Mouse (Mus musculus) spleen, adult 2 months (tissue): ENCODE results near the gene Ucp3. TPM values are rescaled to one million over a fixed set of nuclear protein-coding genes. Genes with fewer than 3 reads are reported as not detected.

ENCODE experiments used
- DNase-seq, 2 experiments: peaks; one replicate each; pipeline versions ENCODE4 v3.0.0 to v3.0.0-alpha.2; 2012 to 2021; ENCODE audit warnings: low spot score in 2 of 2, low read depth in 1 of 2
- H3K27ac ChIP-seq: fragments of 200-500 bp; 2 replicates; pipeline ENCODE4 v1.5.1; 2012; ENCODE audit warnings: low read length, inconsistent platforms; ENCODE audit not compliant: insufficient read depth
- H3K27me3 ChIP-seq: fragments of 200-500 bp; 2 replicates; pipeline ENCODE4 v1.6.1; 2012; ENCODE audit warnings: mild to moderate bottlenecking, moderate library complexity, low read length, inconsistent platforms; ENCODE audit not compliant: control insufficient read depth, insufficient read depth
- H3K36me3 ChIP-seq: fragments of 200-500 bp; 2 replicates; pipeline ENCODE4 v1.6.1; 2012; ENCODE audit warnings: mild to moderate bottlenecking, low read length, inconsistent platforms; ENCODE audit not compliant: control insufficient read depth, insufficient read depth
- H3K4me1 ChIP-seq: fragments of 200-500 bp; 2 replicates; pipeline ENCODE4 v1.6.1; 2011; ENCODE audit warnings: inconsistent platforms; ENCODE audit not compliant: control insufficient read depth, insufficient read depth, insufficient read length
- H3K4me3 ChIP-seq: fragments of 200-500 bp; 2 replicates; pipeline ENCODE4 v1.5.1; 2011; ENCODE audit warnings: mild to moderate bottlenecking, inconsistent platforms; ENCODE audit not compliant: insufficient read depth, insufficient read length; ENCODE audit errors: extremely low read depth
- CTCF ChIP-seq: fragments of 200-500 bp; IDR thresholded peaks from 2 replicates; pipeline ENCODE4 v1.5.1; 2011; ENCODE audit warnings: mild to moderate bottlenecking, inconsistent platforms; ENCODE audit not compliant: insufficient read depth, insufficient read length, insufficient replicate concordance; ENCODE audit errors: extremely low read depth
- POLR2A ChIP-seq: fragments of 200-500 bp; IDR thresholded peaks from 2 replicates; pipeline ENCODE4 v1.6.1; 2011; ENCODE audit warnings: low read depth, low read length, inconsistent platforms
- WGBS: fragments of 180-500 bp; shearing (Covaris S2); methylation state at CpG from one replicate; pipeline ENCODE4 v1.1.7; 2018; 5-methylcytosine and 5-hydroxymethylcytosine counted together
- polyA plus RNA-seq: library from polyadenylated mRNA; depleted of rRNA; stranded (reverse); fragments of >200 nt; gene quantifications from 2 replicates; pipeline ENCODE4 v1.2.3, GENCODE M21; 2012; rRNA removed

Gene Ucp3
- polyA plus RNA-seq, 1 experiment = 1.3 TPM

DNA sequence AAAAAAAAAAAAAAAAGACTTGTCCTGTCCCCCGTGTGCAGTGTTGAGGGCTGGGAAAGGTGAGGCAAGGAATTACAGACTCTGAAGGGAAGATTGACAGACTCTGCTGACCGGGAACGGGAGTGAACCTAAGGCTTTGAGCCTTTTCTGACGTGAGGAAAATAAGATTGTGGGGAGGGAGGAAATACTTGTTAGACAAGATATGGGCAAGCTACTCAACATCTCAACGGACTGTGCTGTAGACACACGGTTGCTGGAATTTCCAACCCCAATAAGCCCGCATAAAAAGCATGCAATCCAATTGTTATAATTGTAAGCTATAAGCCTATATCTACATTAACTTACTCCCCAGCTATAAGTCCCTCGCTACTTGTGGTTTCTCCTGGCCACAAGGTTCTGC, 51.9 kb downstream of the Ucp3 start:
- WGBS = 53% methylated on average over 8 of the region's 8 CpGs
- no peak overlapping the region for H3K27ac ChIP-seq
- no peak overlapping the region for H3K4me3 ChIP-seq
- TF ChIP-seq POLR2A (no peak), CTCF (no peak)
- no peaks in the 10 kb centered on the region for H3K4me1 ChIP-seq
- no peaks in the 10 kb centered on the region for H3K36me3 ChIP-seq
- H3K27me3 ChIP-seq = no peaks in the 10 kb centered on the region
- DNase-seq = no peak

DNA sequence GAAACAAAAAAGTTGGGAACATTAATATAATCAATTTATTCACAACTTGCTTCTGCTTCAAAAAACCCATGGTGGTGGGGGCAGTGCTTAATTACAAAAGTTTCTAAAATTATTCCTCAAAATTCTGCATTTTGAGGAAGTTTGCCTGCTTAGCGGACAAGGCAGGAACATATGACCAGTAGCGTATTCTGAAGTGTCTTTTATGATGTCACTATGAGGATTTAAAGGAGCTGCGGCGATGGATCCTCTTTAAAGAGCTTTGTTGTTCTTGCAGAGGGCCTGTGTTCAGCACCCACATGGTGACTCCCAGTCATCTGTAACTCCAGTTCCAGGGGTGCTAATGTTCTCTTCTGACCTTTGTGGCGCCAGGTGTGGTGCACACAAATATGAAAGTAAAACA, 58.0 kb downstream of the Ucp3 start:
- no peak overlapping the region for H3K27ac ChIP-seq
- no peak for DNase-seq
- no peaks in the 10 kb centered on the region for H3K36me3 ChIP-seq
- no peaks in the 10 kb centered on the region for H3K27me3 ChIP-seq
- WGBS = 82% methylated on average over 5 of the region's 5 CpGs
- TF ChIP-seq POLR2A (no peak), CTCF (no peak)
- no peaks in the 10 kb centered on the region for H3K4me1 ChIP-seq
- no peak overlapping the region for H3K4me3 ChIP-seq

DNA sequence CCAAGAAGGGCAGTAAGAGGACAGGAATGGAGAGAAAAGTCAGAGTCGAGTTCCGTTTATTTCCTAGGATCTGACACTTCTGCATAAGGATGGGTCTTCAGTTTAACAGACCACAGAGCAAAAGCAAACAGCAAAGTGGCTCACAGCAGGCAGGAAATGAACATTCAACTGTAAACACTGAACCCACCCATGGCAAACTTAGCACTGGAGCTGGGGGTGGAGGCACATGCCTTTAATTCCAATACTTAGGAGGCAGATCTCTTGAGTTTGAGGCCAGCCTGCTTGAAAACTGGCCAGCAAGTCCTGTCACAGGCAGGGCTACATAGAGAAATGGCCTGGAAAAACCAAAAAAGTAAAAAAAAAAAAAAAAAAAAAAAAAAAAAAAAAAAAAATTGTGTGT, 60.7 kb downstream of the Ucp3 start:
- no peak overlapping the region for H3K4me3 ChIP-seq
- H3K27me3 ChIP-seq = no peaks in the 10 kb centered on the region
- DNase-seq = no peak
- WGBS = 62% methylated on average over 2 of the region's 2 CpGs
- TF ChIP-seq CTCF (no peak), POLR2A (no peak)
- H3K36me3 ChIP-seq = peaks cover 1% of the 10 kb centered on the region; the same call in 1 of the 2 replicates
- H3K27ac ChIP-seq = no peak overlapping the region
- peaks cover 2% of the 10 kb centered on the region; the same call in 1 of the 2 replicates for H3K4me1 ChIP-seq

DNA sequence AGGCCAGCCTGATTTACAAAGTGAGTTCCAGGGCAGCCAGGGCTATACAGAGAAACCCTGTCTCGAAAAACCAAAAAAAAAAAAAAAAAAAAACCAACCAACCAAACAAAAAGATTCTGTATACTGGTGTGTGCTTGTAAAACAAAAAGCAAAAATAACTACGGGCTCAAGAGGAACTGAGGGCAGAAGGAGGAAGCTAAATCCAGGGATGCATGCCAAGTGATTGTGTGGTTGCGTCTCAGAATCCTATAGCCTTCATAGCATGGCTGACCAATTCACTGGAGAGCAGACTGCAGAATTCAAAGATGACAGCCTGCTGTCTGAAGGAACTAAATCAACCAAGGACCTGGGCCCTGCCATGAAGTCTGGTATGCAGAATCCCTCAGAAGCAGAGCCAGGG, 61.4 kb downstream of the Ucp3 start:
- H3K4me3 ChIP-seq = no peak overlapping the region
- no peak overlapping the region for H3K27ac ChIP-seq
- H3K4me1 ChIP-seq = peaks cover 2% of the 10 kb centered on the region; the same call in 1 of the 2 replicates
- WGBS = 43% methylated on average over 3 of the region's 3 CpGs
- no peak for TF ChIP-seq POLR2A
- no peak for TF ChIP-seq CTCF
- DNase-seq = no peak
- H3K27me3 ChIP-seq = no peaks in the 10 kb centered on the region
- H3K36me3 ChIP-seq = peaks cover 5% of the 10 kb centered on the region

DNA sequence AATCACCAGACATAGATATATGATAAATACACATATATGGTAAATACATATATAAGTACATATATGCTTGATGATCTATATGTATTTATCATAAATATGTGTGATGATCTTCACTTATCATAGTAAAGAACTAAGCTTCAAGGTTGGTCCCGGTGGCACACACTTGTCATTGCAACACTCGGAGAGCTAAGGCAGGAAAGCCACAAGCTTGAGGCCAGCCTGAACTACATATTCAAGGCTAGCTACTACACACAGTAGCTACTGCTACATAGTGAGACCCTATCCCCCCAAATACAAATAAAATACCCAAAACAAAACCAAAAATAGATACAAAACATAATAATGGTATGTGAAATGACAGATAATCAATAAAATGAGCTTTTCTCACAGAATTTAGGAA, 63.0 kb downstream of the Ucp3 start:
- no peak for TF ChIP-seq POLR2A
- TF ChIP-seq CTCF = no peak
- Histone ChIP-seq H3K27ac (no peak overlapping the region), H3K27me3 (no peaks in the 10 kb centered on the region), H3K36me3 (peaks cover 10% of the 10 kb centered on the region), H3K4me1 (peaks cover 2% of the 10 kb centered on the region; the same call in 1 of the 2 replicates), H3K4me3 (no peak overlapping the region)
- WGBS = 53% methylated on average over 2 of the region's 2 CpGs
- DNase-seq = no peak

Other genes with a start within 250 kb of the Ucp3 start
- 3.9 and 4.0 TPM in 2 replicates for gene Pgm2l1, start 245.6 kb upstream of the Ucp3 start, polyA plus RNA-seq
- 0.36 and 0.55 TPM in 2 replicates for gene P4ha3, start 187.5 kb upstream of the Ucp3 start, polyA plus RNA-seq
- gene C2cd3, start 100.8 kb upstream of the Ucp3 start, polyA plus RNA-seq = 24.1 and 26.4 TPM in 2 replicates
- gene Ppme1, start 100.7 kb upstream of the Ucp3 start, polyA plus RNA-seq = 46.3 and 57.2 TPM in 2 replicates
- 991 and 1,064 TPM in 2 replicates for gene Ucp2, start 20.3 kb downstream of the Ucp3 start, polyA plus RNA-seq
- gene Dnajb13, start 42.0 kb downstream of the Ucp3 start, polyA plus RNA-seq = 2.3 and 3.8 TPM in 2 replicates
- 7.7 and 7.8 TPM in 2 replicates for gene Coa4, start 64.1 kb downstream of the Ucp3 start, polyA plus RNA-seq
- gene Rab6a, start 134.4 kb downstream of the Ucp3 start, polyA plus RNA-seq = 12.3 and 24.3 TPM in 2 replicates
- 3.2 and 4.3 TPM in 2 replicates for gene Mrpl48, start 135.3 kb downstream of the Ucp3 start, polyA plus RNA-seq
- gene Plekhb1, start 189.4 kb downstream of the Ucp3 start, polyA plus RNA-seq = 1.7 and 2.2 TPM in 2 replicates
- 56.7 and 77.9 TPM in 2 replicates for gene Fam168a, start 233.6 kb downstream of the Ucp3 start, polyA plus RNA-seq